In genomic region chr10:85127395-85128287, GRCm38 (mm10) we compare ENCODE assay signal across 8 mouse cellular contexts. TPM values are rescaled to one million over a fixed set of nuclear protein-coding genes. Genes with fewer than 3 reads are reported as not detected.
DNase-seq lines count a peak whose midpoint lies in the region; ATAC-seq and TF ChIP-seq lines count a peak whose summit lies in the region.

TSS of gene Mterf2 (minus strand) at chr10:85128027.

- WGBS in cerebellum, adult 2 months = 4% methylated on average over 20 of the region's 20 CpGs
- WGBS in forebrain, postnatal 0 days = 8% methylated on average over 20 of the region's 20 CpGs
- 6% methylated on average over 20 of the region's 20 CpGs for WGBS in lung, embryonic 15.5 days

- peaks cover 0 to 4% of the 10 kb centered on the region in 2 experiments; a peak in 2 of 4 replicates for H3K4me1 ChIP-seq in MEL (ENCODE audit: control insufficient read depth in 1 of 2, insufficient read depth in 2 of 2, low read length in 2 of 2)
- peaks cover 3% of the 10 kb centered on the region; the same call in 1 of the 2 replicates for H3K4me1 ChIP-seq in cerebellum, adult 2 months (ENCODE audit: control insufficient read depth, insufficient read depth, low read length)
- no peaks in the 10 kb centered on the region; the same call in 1 of the 2 replicates for H3K4me1 ChIP-seq in forebrain, postnatal 0 days (ENCODE audit: insufficient read depth)
- peaks cover 13% of the 10 kb centered on the region for H3K4me1 ChIP-seq in lung, embryonic 15.5 days

- H3K9ac ChIP-seq in MEL (ENCODE audit: control insufficient read depth, low read depth, low read length, poor library complexity, severe bottlenecking) = peak within 1 kb of the TSS; percentile 65
- H3K9ac ChIP-seq in forebrain, postnatal 0 days = peak within 1 kb of the TSS; percentile 57
- peak within 1 kb of the TSS; percentile 61 for H3K9ac ChIP-seq in lung, embryonic 15.5 days

- H3K27me3 ChIP-seq in MEL (ENCODE audit: control insufficient read depth in 1 of 2, insufficient read depth in 2 of 2, low read length in 2 of 2) = no peaks in the 10 kb centered on the region; a peak in 1 of 4 replicates
- no peaks in the 10 kb centered on the region for H3K27me3 ChIP-seq in cerebellum, adult 2 months (ENCODE audit: control insufficient read depth, insufficient read depth, low read length)
- H3K27me3 ChIP-seq in forebrain, postnatal 0 days (ENCODE audit: insufficient read depth, low read length) = no peaks in the 10 kb centered on the region
- no peaks in the 10 kb centered on the region for H3K27me3 ChIP-seq in lung, embryonic 15.5 days

- TF ChIP-seq RAD21 in MEL (IDR thresholded peaks at IDR 0.05; ENCODE audit: low read depth, low read length) = peak; percentile 15

- peak; percentile 100 for ATAC-seq in forebrain, postnatal 0 days
- ATAC-seq in lung, embryonic 15.5 days (ENCODE audit: borderline replicate concordance, extremely low read depth, low FRiP score, low TSS enrichment) = peak; percentile 100

- H3K27ac ChIP-seq in MEL (ENCODE audit: control insufficient read depth, low read depth, low read length) = no peak within 1 kb of the TSS
- peak within 1 kb of the TSS; percentile 74 for H3K27ac ChIP-seq in cerebellum, adult 2 months (ENCODE audit: insufficient read depth, low read length)
- peak within 1 kb of the TSS; percentile 11; the same call in 1 of the 2 replicates for H3K27ac ChIP-seq in forebrain, postnatal 0 days (ENCODE audit: low read depth, low read length)
- H3K27ac ChIP-seq in lung, embryonic 15.5 days = peak within 1 kb of the TSS; percentile 39; the same call in 1 of the 2 replicates

- peak; percentile 98 for DNase-seq in MEL (ENCODE audit: low read depth, low spot score)
- DNase-seq in cerebellum, adult 2 months = peak; percentile 96 to 99
- DNase-seq in forebrain, postnatal 0 days = peak; percentile 97
- DNase-seq in heart, postnatal 4 days = peak; percentile 93
- peak; percentile 97 to 98 for DNase-seq in layer of hippocampus, adult 8-10 months (ENCODE audit: low spot score in 2 of 2)
- DNase-seq in ovary, adult 18-20 months (ENCODE audit: low spot score) = peak; percentile 92
- DNase-seq in thymus, postnatal 0 days (ENCODE audit: low spot score) = peak; percentile 97

- no peak for TF ChIP-seq EP300 in MEL (IDR thresholded peaks at IDR 0.05; ENCODE audit: low read depth in 1 of 2, low read length in 2 of 2)

- peaks cover 0 to 7% of the 10 kb centered on the region in 2 experiments; a peak in 1 of 4 replicates for H3K36me3 ChIP-seq in MEL (ENCODE audit: control insufficient read depth in 1 of 2, insufficient read depth in 2 of 2, low read length in 2 of 2)
- 0 out of 2 replicates have a peak, but pooled peaks cover 3% of the 10 kb centered on the region for H3K36me3 ChIP-seq in forebrain, postnatal 0 days (ENCODE audit: insufficient read depth)
- H3K36me3 ChIP-seq in lung, embryonic 15.5 days = no peaks in the 10 kb centered on the region

- peak; percentile 27 to 48; a peak in 1 of 4 replicates for TF ChIP-seq POLR2A in MEL (IDR thresholded peaks at IDR 0.05; ENCODE audit: control insufficient read depth in 1 of 2, insufficient read depth in 1 of 2, low read depth in 1 of 2, low read length in 2 of 2, poor library complexity in 1 of 2)
- TF ChIP-seq POLR2A in cerebellum, adult 2 months (IDR thresholded peaks at IDR 0.05; ENCODE audit: borderline replicate concordance, insufficient read depth, low read length) = peak; percentile 57; the same call in 1 of the 2 replicates

- no peaks in the 10 kb centered on the region for H3K79me2 ChIP-seq in MEL (ENCODE audit: control insufficient read depth, insufficient read depth, low read length, poor library complexity)

- H3K4me3 ChIP-seq in MEL (ENCODE audit: control insufficient read depth in 1 of 2, insufficient read depth in 1 of 2, low read depth in 2 of 2, low read length in 2 of 2) = peak within 1 kb of the TSS; percentile 83 to 95
- H3K4me3 ChIP-seq in cerebellum, adult 2 months (replicated peaks; ENCODE audit: insufficient read depth, low read depth, low read length) = peak within 1 kb of the TSS; percentile 83
- H3K4me3 ChIP-seq in forebrain, postnatal 0 days (ENCODE audit: low read depth, low read length) = peak within 1 kb of the TSS; percentile 59
- H3K4me3 ChIP-seq in lung, embryonic 15.5 days = peak within 1 kb of the TSS; percentile 64

- peak within 1 kb of the TSS; percentile 57 for H3K4me2 ChIP-seq in forebrain, postnatal 0 days (ENCODE audit: low read depth)
- peak within 1 kb of the TSS; percentile 66 for H3K4me2 ChIP-seq in lung, embryonic 15.5 days

- no peaks in the 10 kb centered on the region for H3K9me3 ChIP-seq in MEL (replicated peaks; ENCODE audit: insufficient read depth, low read length)
- no peaks in the 10 kb centered on the region for H3K9me3 ChIP-seq in forebrain, postnatal 0 days (ENCODE audit: low read length)
- H3K9me3 ChIP-seq in lung, embryonic 15.5 days = no peaks in the 10 kb centered on the region

- TF ChIP-seq CTCF in MEL (IDR thresholded peaks at IDR 0.05 in 2 of 3, conservative IDR thresholded peaks at IDR 0.05 in 1 of 3; ENCODE audit: control insufficient read depth in 1 of 3, insufficient read depth in 1 of 3, low read depth in 2 of 3, low read length in 3 of 3, poor library complexity in 1 of 3, severe bottlenecking in 1 of 3) = peak in 2 of 3 experiments; percentile 10 to 26; a peak in 2 of 6 replicates
- no peak; the same call in 1 of the 2 replicates for TF ChIP-seq CTCF in cerebellum, adult 2 months (IDR thresholded peaks at IDR 0.05; ENCODE audit: borderline replicate concordance, insufficient read depth, low read depth, low read length)
- TF ChIP-seq CTCF in forebrain, postnatal 0 days (IDR thresholded peaks at IDR 0.05; ENCODE audit: low read depth) = peak; percentile 60

TF ChIP-seq in MEL, 35 proteins besides CTCF, POLR2A, EP300 and RAD21:
- peak; percentile 6; the same call in 1 of the 2 replicates for TF ChIP-seq ETS1 (IDR thresholded peaks at IDR 0.05; ENCODE audit: low read depth, low read length)
- no peak for TF ChIP-seq ZNF384 (IDR thresholded peaks at IDR 0.05; ENCODE audit: low read depth, low read length)
- peak; percentile 59 for TF ChIP-seq USF1 (IDR thresholded peaks at IDR 0.05; ENCODE audit: low read depth, low read length)
- TF ChIP-seq KAT2A (conservative IDR thresholded peaks at IDR 0.05; ENCODE audit: low read depth, low read length) = peak; percentile 35; the same call in 1 of the 2 replicates
- no peak for TF ChIP-seq MYB (IDR thresholded peaks at IDR 0.05; ENCODE audit: low read depth, low read length)
- TF ChIP-seq TCF12 (IDR thresholded peaks at IDR 0.05; ENCODE audit: low read depth, low read length) = no peak
- no peak for TF ChIP-seq MEF2A (IDR thresholded peaks at IDR 0.05; ENCODE audit: extremely low read depth, insufficient replicate concordance, low read depth, low read length, poor library complexity, severe bottlenecking)
- TF ChIP-seq TAL1 (IDR thresholded peaks at IDR 0.05; ENCODE audit: low read length) = no peak
- no peak for TF ChIP-seq POLR2AphosphoS5 (IDR thresholded peaks at IDR 0.05; ENCODE audit: borderline replicate concordance, low read depth, low read length)
- TF ChIP-seq ELF1 (IDR thresholded peaks at IDR 0.05; ENCODE audit: low read depth, low read length) = peak; percentile 79
- peak; percentile 73 for TF ChIP-seq HCFC1 (IDR thresholded peaks at IDR 0.05; ENCODE audit: low read depth, low read length)
- TF ChIP-seq CHD2 (IDR thresholded peaks at IDR 0.05; ENCODE audit: low read length) = peak; percentile 79
- 0 out of 2 replicates have a peak, but pooled peaks have one; percentile 13 for TF ChIP-seq TBP (IDR thresholded peaks at IDR 0.05; ENCODE audit: low read depth, low read length)
- peak; percentile 39 for TF ChIP-seq SMC3 (IDR thresholded peaks at IDR 0.05; ENCODE audit: low read depth, low read length)

RNA-seq across cellular contexts. Expression of gene Mterf2, which starts in this region (rescaled TPM):
- 2.4 and 3.5 TPM in 2 replicates for total RNA-seq in MEL (2012; rRNA removed)
- polyA plus RNA-seq in MEL (2012; ENCODE audit: insufficient read depth in 1 of 2, insufficient read length in 2 of 2, low read depth in 1 of 2, low replicate concordance in 2 of 2, missing spikeins in 1 of 2) = 1 to 10 TPM in 1 of 2 experiments, not detected in 1; 9.6 TPM
- polyA plus RNA-seq in cerebellum, adult 2 months (2012; rRNA removed) = 22.4 and 23.0 TPM in 2 replicates
- total RNA-seq in forebrain, postnatal 0 days (2014; rRNA removed) = 23.6 and 29.0 TPM in 2 replicates
- polyA plus RNA-seq in forebrain, postnatal 0 days (2015; fragmentation: Nextera tagmentation; extraction: Ambion mirVana) = 18.7 and 20.3 TPM in 2 replicates
- 1 to 10 TPM; 7.2 to 9.0 TPM for total RNA-seq in heart, postnatal 4 days (2021)
- total RNA-seq in layer of hippocampus, adult 8-10 months (2022) = 10 to 100 TPM; 16.3 to 20.9 (median 18.4) TPM
- 10.7 and 12.0 TPM in 2 replicates for polyA plus RNA-seq in lung, embryonic 15.5 days (2015; fragmentation: Nextera tagmentation; extraction: Ambion mirVana)
- 30.2 and 30.4 TPM in 2 replicates for polyA plus RNA-seq in thymus, postnatal 0 days (2015; fragmentation: Nextera tagmentation; extraction: Ambion mirVana)
